Mouse (Mus musculus) hindbrain, embryonic 13.5 days (tissue): Measurements from ENCODE around the gene Spin2e. TPM values are rescaled to one million over a fixed set of nuclear protein-coding genes. Genes with fewer than 3 reads are reported as not detected.
"Not testable (repeated sequence)": the region's sequence is repeated elsewhere in the genome, so short reads cannot be mapped to it uniquely, and the experiment has no call there.

Experiments used
- ATAC-seq: fragments of 200-750 bp; cut with Nextera tagmentation; 2 replicates; pipeline ENCODE4 v1.8.0; 2017; ENCODE audit warnings: moderate TSS enrichment; ENCODE audit not compliant: low FRiP score
- H3K27ac ChIP-seq: fragments of 300-500 bp; sonication (generic); 2 replicates; pipeline ENCODE4 v1.5.1; 2015; ENCODE audit warnings: inconsistent platforms, mild to moderate bottlenecking, moderate library complexity
- H3K27me3 ChIP-seq: fragments of 300-500 bp; sonication (generic); 2 replicates; pipeline ENCODE4 v1.6.1; 2015; ENCODE audit warnings: mild to moderate bottlenecking, inconsistent platforms
- H3K36me3 ChIP-seq: fragments of 300-500 bp; sonication (generic); 2 replicates; pipeline ENCODE4 v1.6.1; 2015; ENCODE audit warnings: mild to moderate bottlenecking, inconsistent platforms
- H3K4me1 ChIP-seq: fragments of 300-500 bp; sonication (generic); replicated peaks from 2 replicates; pipeline ENCODE4 v1.6.1; 2015; ENCODE audit warnings: inconsistent platforms
- H3K4me2 ChIP-seq: fragments of 300-500 bp; sonication (generic); 2 replicates; pipeline ENCODE4 v1.6.1; 2015; ENCODE audit warnings: inconsistent platforms, mild to moderate bottlenecking, moderate library complexity
- H3K4me3 ChIP-seq: fragments of 300-500 bp; sonication (generic); 2 replicates; pipeline ENCODE4 v1.5.1; 2015; ENCODE audit warnings: mild to moderate bottlenecking, inconsistent platforms
- H3K9ac ChIP-seq: fragments of 300-500 bp; sonication (generic); 2 replicates; pipeline ENCODE4 v1.6.1; 2015; ENCODE audit warnings: mild to moderate bottlenecking, inconsistent platforms
- H3K9me3 ChIP-seq: fragments of 300-500 bp; sonication (generic); 2 replicates; pipeline ENCODE4 v1.6.1; 2016; ENCODE audit warnings: inconsistent platforms
- WGBS: fragments of 180-500 bp; shearing (Covaris S2); methylation state at CpG from one replicate; pipeline ENCODE4 v1.1.7; 2015; 5-methylcytosine and 5-hydroxymethylcytosine counted together
- polyA plus RNA-seq: library from polyadenylated mRNA; unstranded; fragments of >200 nt; fragmentation: Nextera tagmentation; extraction: Ambion mirVana; gene quantifications from 2 replicates; pipeline ENCODE4 v1.2.1, GENCODE M21; 2015

Gene Spin2e
- not detected in 2 replicates for polyA plus RNA-seq

DNA sequence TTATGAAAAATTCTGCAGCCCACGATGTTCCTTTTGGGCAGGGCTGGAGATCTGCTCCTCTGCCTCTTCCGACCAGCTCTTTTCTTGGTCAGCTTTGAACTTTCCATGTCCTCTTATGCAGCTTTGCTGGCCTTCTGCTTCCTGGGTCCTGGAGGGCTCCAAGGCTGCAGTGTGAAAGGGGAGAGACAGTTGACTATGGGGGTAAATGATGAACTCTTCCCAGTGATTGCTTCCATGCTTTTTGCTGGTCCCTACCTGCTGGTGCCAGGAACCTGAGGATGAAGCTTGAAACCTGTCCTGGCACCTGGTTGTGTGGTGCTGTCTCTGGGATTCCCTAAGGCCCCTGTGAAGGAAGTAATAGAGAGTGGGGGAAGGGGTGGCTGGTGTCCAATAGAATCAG, at the start of gene Spin2e:
Gene Spin2e (minus strand): TSS at position 101 of the 400 bp plus-strand sequence.
- H3K9ac ChIP-seq, H3K27me3 ChIP-seq, H3K4me3 ChIP-seq, H3K36me3 ChIP-seq, H3K27ac ChIP-seq, H3K9me3 ChIP-seq, H3K4me2 ChIP-seq, ATAC-seq, H3K4me1 ChIP-seq: not testable (repeated sequence)
- WGBS, result 86% methylated on average over 2 of the region's 2 CpGs

DNA sequence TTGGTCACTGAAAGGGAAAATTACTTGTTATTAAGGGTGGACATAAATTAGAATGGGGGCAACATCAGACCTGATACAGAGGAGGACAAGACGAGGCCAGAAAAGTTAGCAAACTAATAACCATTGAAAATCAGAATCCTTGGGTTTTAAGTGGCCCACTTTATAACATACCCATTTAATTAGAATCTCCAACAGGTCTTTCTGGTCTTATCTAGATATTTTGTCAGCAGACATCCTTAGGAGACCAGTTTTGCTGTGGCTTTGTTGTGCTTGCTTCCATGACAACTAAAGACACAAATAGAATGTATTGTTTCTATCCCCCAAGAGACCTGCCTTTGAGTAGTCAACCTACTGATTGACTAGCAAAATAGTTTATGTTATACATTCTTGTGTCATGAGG, 44.5 kb downstream of the Spin2e start, which contains the start of gene Gm21883:
Gene Gm21883 (minus strand): TSS at position 101 of the 400 bp plus-strand sequence.
- not testable (repeated sequence) for H3K4me1 ChIP-seq, H3K4me2 ChIP-seq, H3K36me3 ChIP-seq, H3K9me3 ChIP-seq, ATAC-seq, H3K4me3 ChIP-seq, H3K9ac ChIP-seq, H3K27me3 ChIP-seq, H3K27ac ChIP-seq
- WGBS, result no CpG with 5 or more reads among the region's 1 CpGs

Other genes starting within 250 kb of the Spin2e start
- not detected in 2 replicates for gene Btbd35f19, start 235.0 kb downstream of the Spin2e start, polyA plus RNA-seq
- gene Gm21883, start 44.6 kb downstream of the Spin2e start, polyA plus RNA-seq, result not detected in 2 replicates
- gene Btbd35f25, start 98.2 kb upstream of the Spin2e start, polyA plus RNA-seq, result not detected in 2 replicates